Mouse (Mus musculus) megakaryocyte-erythroid progenitor cell, adult 5-6 weeks (primary cell): ENCODE data around the gene Gm867. TPM values are rescaled to one million over a fixed set of nuclear protein-coding genes. Genes with fewer than 3 reads are reported as not detected.

Experiments
- ATAC-seq: replicated peaks from 2 replicates; pipeline ENCODE4 v1.8.0; 2016; ENCODE audit warnings: mild to moderate bottlenecking, inconsistent platforms; ENCODE audit not compliant: severe bottlenecking, poor library complexity, low FRiP score, low TSS enrichment
- total RNA-seq, 2 experiments: library from RNA; stranded (forward) in 1 of 2; stranded (reverse) in 1 of 2; fragments of 200-1000, 215-1000 nt in 1 of 2; fragments of >200 nt in 1 of 2; fragmentation: Nextera tagmentation in 1 of 2; gene quantifications; 2 replicates each; pipeline ENCODE4 v1.2.3; 2014 to 2017

Gene Gm867
- total RNA-seq, 2 experiments from 2014 or later = 3.6 TPM; not detected in 1

- ATAC-seq = 0 out of 2 replicates have a peak, but pooled peaks have one; percentile 16
These were observed 2.4 kb downstream of the Gm867 start for GRCm38 (mm10) chr10:75937851-75938643.

GRCm38 (mm10) chr10:75936909-75937667 is 3.4 kb downstream of the Gm867 start:
- ATAC-seq = no peak

- ATAC-seq = peak; percentile 83
These were observed 4.6 kb downstream of the Gm867 start, which contains the start of gene Mmp11 for GRCm38 (mm10) chr10:75935680-75936541. Gene Mmp11, minus strand, starts transcription at chr10:75936496.

- ATAC-seq = no peak
These were observed 5.5 kb downstream of the Gm867 start for GRCm38 (mm10) chr10:75934991-75935390.

- no peak for ATAC-seq
These were observed 7.6 kb downstream of the Gm867 start, which contains the start of gene Chchd10 for GRCm38 (mm10) chr10:75932891-75933290. Gene Chchd10, plus strand, starts transcription at chr10:75933130.

- ATAC-seq = peak; percentile 21; the same call in 1 of the 2 replicates
These were observed 8.3 kb downstream of the Gm867 start for GRCm38 (mm10) chr10:75932081-75932678.

GRCm38 (mm10) chr10:75931311-75931710 is 9.2 kb downstream of the Gm867 start:
- no peak for ATAC-seq

GRCm38 (mm10) chr10:75930304-75930703 is 10.2 kb downstream of the Gm867 start:
- ATAC-seq = no peak

- no peak for ATAC-seq
These were observed 14.1 kb downstream of the Gm867 start for GRCm38 (mm10) chr10:75926396-75926795.

- ATAC-seq = 0 out of 2 replicates have a peak, but pooled peaks have one; percentile 32
These were observed 16.1 kb downstream of the Gm867 start for GRCm38 (mm10) chr10:75924324-75924723.

GRCm38 (mm10) chr10:75921726-75922560 is 18.5 kb downstream of the Gm867 start:
- ATAC-seq = peak; percentile 10; the same call in 1 of the 2 replicates

GRCm38 (mm10) chr10:75921026-75921725 is 19.3 kb downstream of the Gm867 start, which contains the start of gene Smarcb1:
Gene Smarcb1, minus strand, starts transcription at chr10:75921617.
- peak; percentile 82 for ATAC-seq

- no peak for ATAC-seq
These were observed 21.4 kb downstream of the Gm867 start for GRCm38 (mm10) chr10:75919026-75919425.

GRCm38 (mm10) chr10:75916840-75917239 is 23.6 kb downstream of the Gm867 start:
- no peak for ATAC-seq

GRCm38 (mm10) chr10:75915557-75915956 is 24.9 kb downstream of the Gm867 start:
- no peak for ATAC-seq

GRCm38 (mm10) chr10:75913013-75913589 is 27.4 kb downstream of the Gm867 start:
- ATAC-seq = no peak

- ATAC-seq = no peak
These were observed 29.8 kb downstream of the Gm867 start for GRCm38 (mm10) chr10:75910698-75911097.
